Mouse (Mus musculus) bone marrow, adult 2 months (tissue): Measurements from ENCODE around the gene Ergic2. TPM values are rescaled to one million over a fixed set of nuclear protein-coding genes. Genes with fewer than 3 reads are reported as not detected.

Experiments used
- H3K27ac ChIP-seq: fragments of 200-500 bp; 2 replicates; pipeline ENCODE4 v1.5.1; 2012; ENCODE audit warnings: low read depth, mild to moderate bottlenecking, control low read depth, inconsistent platforms, low read length; ENCODE audit not compliant: control insufficient read depth, poor library complexity, insufficient read depth
- H3K4me1 ChIP-seq: fragments of 200-500 bp; 2 replicates; pipeline ENCODE4 v1.6.1; 2011; ENCODE audit warnings: low read length; ENCODE audit not compliant: control insufficient read depth, insufficient read depth
- H3K4me3 ChIP-seq: fragments of 200-500 bp; replicated peaks from 2 replicates; pipeline ENCODE3; 2011; ENCODE audit warnings: mild to moderate bottlenecking, low read depth, low read length, control low read depth; ENCODE audit not compliant: control insufficient read depth
- CTCF ChIP-seq: fragments of 200-500 bp; IDR thresholded peaks from 2 replicates; pipeline ENCODE4 v1.5.1; 2011; ENCODE audit warnings: low read length, control low read depth; ENCODE audit not compliant: control insufficient read depth, insufficient read depth
- POLR2A ChIP-seq: fragments of 200-500 bp; IDR thresholded peaks from 2 replicates; pipeline ENCODE4 v1.6.1; 2011; ENCODE audit warnings: low read depth, mild to moderate bottlenecking, control low read depth, low read length, borderline replicate concordance; ENCODE audit not compliant: control insufficient read depth
- WGBS: fragments of 180-500 bp; shearing (Covaris S2); methylation state at CpG from one replicate; pipeline ENCODE4 v1.1.7; 2018; 5-methylcytosine and 5-hydroxymethylcytosine counted together
- polyA plus RNA-seq: library from polyadenylated mRNA; stranded (reverse); fragments of >200 nt; gene quantifications from 2 replicates; pipeline ENCODE4 v1.2.4, GENCODE M21; 2011; ENCODE audit warnings: low replicate concordance; ENCODE audit not compliant: missing spikeins, insufficient read depth, insufficient read length

Ergic2 gene
- 34.8 and 59.1 TPM in 2 replicates for polyA plus RNA-seq

DNA sequence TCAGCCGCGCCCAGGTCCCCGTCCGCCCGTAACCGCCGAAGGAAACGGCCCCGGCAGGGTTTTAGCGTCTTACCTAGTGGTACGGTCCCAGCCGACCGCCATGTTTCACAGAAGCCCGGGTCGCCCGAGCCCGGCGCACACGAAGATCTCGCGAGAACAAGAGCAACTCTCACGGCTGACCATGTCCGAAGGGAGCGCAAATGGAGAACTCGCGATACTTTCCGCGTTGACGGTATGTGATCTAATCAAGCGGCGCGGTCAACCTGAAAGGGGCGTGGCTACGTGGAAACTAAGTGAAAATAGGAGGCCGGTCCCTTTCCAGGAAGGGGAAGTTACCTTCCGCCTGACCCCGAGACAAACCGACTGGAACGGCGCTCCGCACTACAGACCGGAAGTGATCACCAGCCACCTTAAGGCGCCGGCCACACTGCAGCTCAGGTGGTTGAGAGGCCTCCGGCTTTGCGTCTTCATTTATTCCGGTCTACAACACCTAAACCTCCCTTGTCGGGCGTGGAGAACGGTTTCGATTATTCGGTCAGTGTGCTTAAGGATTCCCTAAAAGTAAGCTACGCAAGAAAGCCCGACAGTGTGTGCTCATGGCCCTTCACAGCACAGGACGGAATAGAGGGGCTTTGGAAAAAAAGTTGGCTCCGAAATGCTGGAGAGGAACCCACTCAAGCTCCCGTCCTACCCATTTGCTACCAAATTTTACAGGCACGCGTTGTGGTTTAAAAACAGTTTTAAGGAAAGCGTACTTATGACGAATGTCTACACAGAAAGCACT lies at the start of gene Ergic2:
Gene Ergic2, minus strand, starts transcription at position 478 of the 784 bp plus-strand sequence.
- H3K4me1 ChIP-seq, result no peaks in the 10 kb centered on the region
- WGBS, result under 1% methylated on average over 61 of the region's 61 CpGs

GRCm38 (mm10) chr6:148260729-148261101 lies 48.5 kb upstream of the Ergic2 start:
- no peak for TF ChIP-seq POLR2A
- no peak for TF ChIP-seq CTCF
- WGBS, result 92% methylated on average over 6 of the region's 6 CpGs
- no peak overlapping the region for H3K4me3 ChIP-seq
- no peaks in the 10 kb centered on the region for H3K4me1 ChIP-seq
- H3K27ac ChIP-seq, result no peak overlapping the region

More for the DNA sequence above, at the start of gene Ergic2:
- Histone ChIP-seq H3K27ac (peak within 1 kb of the TSS; percentile 86), H3K4me3 (peak within 1 kb of the TSS; percentile 83)
- TF ChIP-seq CTCF (no peak), POLR2A (peak; percentile 61; the same call in 1 of the 2 replicates)

- Histone ChIP-seq H3K27ac (no peak overlapping the region), H3K4me1 (no peaks in the 10 kb centered on the region), H3K4me3 (no peak overlapping the region)
- TF ChIP-seq POLR2A (no peak), CTCF (no peak)
- WGBS, result 73% methylated on average over 4 of the region's 4 CpGs
These were observed 48.0 kb upstream of the Ergic2 start for GRCm38 (mm10) chr6:148259979-148260728.

DNA sequence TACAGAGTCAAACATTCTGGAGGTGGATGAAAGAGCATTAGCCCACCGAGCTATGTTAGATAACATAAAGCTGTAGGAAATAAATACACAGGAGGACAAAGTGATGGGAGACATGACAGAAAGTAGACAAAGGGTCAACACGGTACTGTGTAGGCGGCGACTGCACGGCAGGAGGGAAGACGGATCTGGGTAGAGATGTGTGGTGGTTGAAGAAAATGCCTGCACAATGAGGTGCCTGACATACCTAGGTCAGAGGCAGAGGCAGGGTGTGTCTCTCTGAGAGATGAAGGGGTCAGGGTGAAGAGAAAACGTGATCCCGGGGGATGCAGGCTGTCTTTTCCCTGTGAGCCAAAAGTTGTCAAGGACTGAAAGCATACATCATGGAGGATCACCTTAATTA lies 46.9 kb upstream of the Ergic2 start:
- no peaks in the 10 kb centered on the region for H3K4me1 ChIP-seq
- H3K27ac ChIP-seq, result no peak overlapping the region
- TF ChIP-seq POLR2A (no peak), CTCF (no peak)
- no peak overlapping the region for H3K4me3 ChIP-seq
- whole genome bisulfite sequencing, result 87% methylated on average over 8 of the region's 8 CpGs

DNA sequence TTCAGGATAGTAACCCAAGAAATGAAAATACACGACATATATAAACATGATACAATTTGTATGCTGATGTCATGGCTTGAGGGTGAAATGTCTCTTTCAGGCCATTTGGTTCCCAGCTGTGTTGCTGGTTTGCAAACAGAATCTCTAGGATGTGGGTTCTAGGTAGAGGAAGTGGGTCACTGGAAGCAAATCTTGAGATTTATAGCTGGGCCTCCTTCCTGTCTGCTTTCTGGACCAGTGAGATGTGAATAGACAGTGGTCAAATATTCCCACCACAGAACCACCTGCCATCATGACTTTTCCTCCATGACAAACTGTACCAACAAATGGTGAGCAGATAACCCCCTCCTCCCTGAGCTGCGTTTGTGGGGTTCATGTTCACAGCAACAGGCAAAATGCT lies 45.6 kb upstream of the Ergic2 start:
- no peaks in the 10 kb centered on the region for H3K4me1 ChIP-seq
- no peak overlapping the region for H3K27ac ChIP-seq
- 11% methylated on average over 2 of the region's 2 CpGs for WGBS
- H3K4me3 ChIP-seq, result no peak overlapping the region
- TF ChIP-seq CTCF, result no peak
- no peak for TF ChIP-seq POLR2A

GRCm38 (mm10) chr6:148256109-148256508 lies 43.9 kb upstream of the Ergic2 start:
- 75% methylated on average over 3 of the region's 3 CpGs for WGBS
- Histone ChIP-seq H3K4me3 (no peak overlapping the region), H3K4me1 (no peaks in the 10 kb centered on the region), H3K27ac (no peak overlapping the region)
- TF ChIP-seq CTCF, result no peak
- TF ChIP-seq POLR2A, result no peak

DNA sequence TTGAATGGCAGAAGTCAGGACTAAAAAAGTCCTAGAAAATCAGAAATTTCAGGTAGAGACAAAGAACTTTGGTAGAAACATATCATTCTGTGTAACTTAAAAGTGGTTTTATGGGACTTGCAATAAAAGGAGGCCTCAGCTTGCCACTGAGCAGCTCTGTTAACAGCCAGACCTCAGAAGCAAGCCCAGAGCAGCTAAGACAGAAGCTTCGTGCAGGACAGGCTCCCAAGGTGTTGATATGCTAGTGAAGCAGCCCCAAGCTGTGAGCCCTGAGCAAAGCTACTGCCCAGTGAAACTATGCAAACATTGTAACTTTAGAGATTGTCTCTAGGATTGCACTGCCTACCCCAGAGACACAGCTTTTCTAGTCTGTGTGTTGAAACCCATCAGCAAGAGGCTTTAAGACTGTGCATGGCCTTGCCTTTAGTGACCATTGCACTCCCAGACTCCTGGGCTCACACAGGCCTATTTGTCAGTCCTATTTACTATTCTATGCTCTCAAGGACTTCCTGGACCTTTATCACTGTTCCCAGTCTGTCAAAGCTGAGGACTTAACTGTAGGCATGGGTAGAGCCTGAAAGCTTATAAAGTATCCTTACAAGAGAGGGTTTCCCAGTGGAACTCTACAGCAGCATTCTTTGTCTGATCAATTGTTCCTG lies 43.4 kb upstream of the Ergic2 start:
- TF ChIP-seq CTCF (no peak), POLR2A (no peak)
- H3K4me1 ChIP-seq, result no peaks in the 10 kb centered on the region
- no peak overlapping the region for H3K27ac ChIP-seq
- H3K4me3 ChIP-seq, result no peak overlapping the region
- 79% methylated on average over 1 of the region's 1 CpGs for WGBS

DNA sequence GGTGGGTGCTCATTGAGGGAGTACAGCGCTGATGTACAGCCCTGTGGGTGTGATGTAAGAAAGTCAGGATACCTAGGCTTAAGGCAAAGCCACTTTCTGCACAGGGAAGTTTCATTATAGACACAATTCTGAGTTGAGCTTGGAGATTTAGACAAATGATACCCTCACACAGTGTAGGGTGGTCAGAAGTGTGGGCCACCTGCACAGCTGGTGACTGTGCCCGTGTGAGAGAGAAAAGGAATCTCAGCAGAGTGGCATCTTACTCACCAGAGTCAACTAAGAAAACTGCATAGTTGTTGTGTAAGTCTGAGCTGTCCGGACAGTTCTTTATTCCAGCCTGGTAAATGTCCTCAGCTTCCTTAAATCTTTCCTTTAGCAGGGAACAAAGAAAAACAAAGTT lies 37.0 kb upstream of the Ergic2 start:
- Histone ChIP-seq H3K4me3 (no peak overlapping the region), H3K27ac (no peak overlapping the region), H3K4me1 (no peaks in the 10 kb centered on the region)
- TF ChIP-seq POLR2A (no peak), CTCF (no peak)
- WGBS, result 67% methylated on average over 3 of the region's 3 CpGs
